Mouse (Mus musculus) ES-E14 (cell line): ENCODE results near the gene Pnkd.

Source experiments
- CHD2 ChIP-seq: IDR thresholded peaks from 2 replicates; pipeline ENCODE4 v1.6.1; 2014; ENCODE audit warnings: mild to moderate bottlenecking, low read depth, low read length, inconsistent platforms
- HCFC1 ChIP-seq: IDR thresholded peaks from 2 replicates; pipeline ENCODE4 v1.6.1; 2012; ENCODE audit warnings: low read length, inconsistent platforms, borderline replicate concordance; ENCODE audit not compliant: insufficient read depth

- no peak for TF ChIP-seq CHD2
- no peak for TF ChIP-seq HCFC1
These were observed 98.7 kb downstream of the Pnkd start for GRCm38 (mm10) chr1:74383385-74383784.
